Mouse (Mus musculus): Measurements from ENCODE around the gene Catsperd.
"Not testable (repeated sequence)": the region's sequence is repeated elsewhere in the genome, so short reads cannot be mapped to it uniquely, and the experiment has no call there.

The Catsperd gene

GRCm38 (mm10) chr17:56613236-56613844 is 14.6 kb upstream of the Catsperd start, which contains the start of gene Rpl36:
Rpl36 (plus strand) TSS chr17:56613416.
- DNase-seq (ENCODE audit: low spot score): peak; percentile 91

GRCm38 (mm10) chr17:56613893-56614292 is 14.1 kb upstream of the Catsperd start:
- peak; percentile 26 for DNase-seq (ENCODE audit: low spot score)

GRCm38 (mm10) chr17:56614391-56615135 is 13.4 kb upstream of the Catsperd start:
- DNase-seq (ENCODE audit: low spot score): no peak

DNA sequence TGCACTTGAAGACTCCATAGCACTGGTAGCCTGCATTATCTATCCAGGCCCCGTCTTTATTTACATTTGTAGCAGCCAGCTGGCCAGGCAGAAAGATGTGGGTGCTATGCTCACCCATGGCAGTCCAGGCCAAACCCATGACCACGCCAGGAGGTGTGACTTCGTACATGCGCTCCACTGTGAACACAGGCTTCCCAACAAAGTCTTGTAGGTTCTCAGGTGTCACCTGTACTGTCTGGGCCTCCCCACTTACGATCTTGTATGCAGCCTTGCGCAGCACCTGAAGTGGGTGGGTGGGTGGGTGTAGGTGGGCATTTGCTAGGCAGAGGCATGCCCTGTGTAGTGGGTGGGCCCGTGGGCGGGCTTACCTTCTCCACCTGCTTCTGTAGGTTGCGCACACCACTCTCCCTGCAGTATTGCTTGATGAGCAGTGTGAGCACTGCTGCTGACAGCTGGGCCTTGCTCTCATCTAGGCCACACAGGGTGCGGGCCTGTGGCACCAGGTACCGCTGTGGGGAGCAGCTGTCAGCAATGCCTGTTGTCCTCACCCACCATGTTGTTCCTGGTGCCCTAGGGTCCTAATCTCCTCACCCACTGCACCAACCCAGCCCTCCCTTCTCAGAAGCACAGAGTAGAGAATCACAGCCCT is 12.7 kb upstream of the Catsperd start:
- no peak for DNase-seq (ENCODE audit: low spot score)

GRCm38 (mm10) chr17:56615792-56616191 is 12.2 kb upstream of the Catsperd start:
- no peak for DNase-seq (ENCODE audit: low spot score)

GRCm38 (mm10) chr17:56616725-56617124 is 11.2 kb upstream of the Catsperd start:
- DNase-seq (ENCODE audit: low spot score): no peak

- DNase-seq (ENCODE audit: low spot score): no peak
These were observed 10.3 kb upstream of the Catsperd start for GRCm38 (mm10) chr17:56617628-56618027.

DNA sequence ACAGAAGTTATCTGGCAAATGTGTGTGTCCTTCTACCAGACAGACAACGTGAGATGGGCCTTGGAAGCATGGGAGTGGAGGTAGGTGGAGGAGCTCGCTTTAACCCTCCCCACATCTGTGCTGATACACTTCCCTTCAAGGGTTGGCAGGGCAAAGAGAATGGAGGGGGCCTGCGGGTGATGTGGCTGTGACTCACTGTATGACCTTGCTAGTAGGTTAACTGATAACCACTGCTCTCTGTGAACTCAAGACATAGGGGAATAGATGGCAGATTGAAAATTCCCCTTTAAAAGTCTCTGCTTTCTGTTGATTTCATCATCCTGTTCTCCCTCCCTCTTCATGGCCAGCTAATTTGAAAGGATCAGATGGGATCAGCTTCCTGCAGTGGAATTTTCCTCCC is 2.4 kb upstream of the Catsperd start:
- no peak for DNase-seq (ENCODE audit: low spot score)

DNA sequence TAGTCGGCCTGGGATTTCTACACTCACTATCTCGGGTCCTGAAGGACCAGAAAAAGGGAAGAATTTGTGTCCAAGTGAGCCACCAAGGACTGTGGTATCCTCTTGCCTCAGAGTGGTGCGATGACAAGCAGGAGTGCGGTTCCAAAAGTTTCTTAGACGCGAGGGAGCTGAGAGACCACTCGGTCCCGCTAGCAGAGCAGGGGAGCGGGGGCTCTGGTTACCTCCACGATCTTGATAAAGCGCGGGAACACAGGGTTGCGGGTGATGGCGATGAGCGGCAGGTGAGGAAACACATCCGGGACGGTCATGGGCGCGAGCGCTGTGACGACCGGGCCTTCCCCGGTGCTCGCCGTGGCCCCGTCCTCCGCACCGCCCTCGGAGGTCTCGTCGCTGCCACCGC is 1.7 kb upstream of the Catsperd start:
- peak; percentile 14 for DNase-seq (ENCODE audit: low spot score)

DNA sequence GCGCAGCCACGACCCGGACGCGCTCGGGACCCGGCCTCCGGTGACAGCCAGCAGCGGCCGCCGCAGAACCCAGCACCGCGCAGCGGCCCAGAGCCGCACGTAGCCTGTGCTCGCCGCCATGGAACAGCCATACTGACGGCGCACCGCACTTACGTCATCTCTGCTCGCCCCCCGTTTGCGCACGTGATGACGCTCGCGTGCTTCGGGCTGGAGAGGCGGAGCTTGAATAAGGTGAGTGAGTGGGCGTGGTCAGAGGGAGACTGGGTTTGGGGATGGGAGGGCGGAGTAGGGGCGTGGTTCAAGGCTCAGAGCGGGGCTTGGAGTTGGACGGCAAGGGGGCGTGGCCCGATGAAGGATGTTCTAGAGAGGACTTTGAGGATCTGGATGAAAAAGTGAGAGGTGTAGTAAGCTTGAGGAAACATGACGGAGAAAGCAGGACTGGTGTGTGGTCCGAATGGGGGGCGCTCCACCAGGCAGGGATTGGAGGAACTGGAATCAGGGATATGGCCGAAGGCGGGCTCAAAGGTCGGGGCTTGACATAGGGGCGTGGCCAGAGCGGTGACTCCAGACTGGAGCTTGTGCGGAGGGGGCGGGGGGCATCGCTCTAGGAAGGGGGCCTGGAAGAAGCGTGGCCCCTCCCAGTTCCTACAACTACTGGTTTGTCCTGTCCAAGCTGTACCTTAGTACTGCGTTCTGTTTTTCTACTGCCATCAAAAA is 1.0 kb upstream of the Catsperd start, which contains the start of gene Lonp1:
TSS of gene Lonp1 (minus strand) at position 134 of the 717 bp plus-strand sequence.
- peak; percentile 84 for DNase-seq (ENCODE audit: low spot score)

GRCm38 (mm10) chr17:56629800-56630781 is 2.1 kb downstream of the Catsperd start:
- not testable (repeated sequence) for DNase-seq (ENCODE audit: low spot score)

GRCm38 (mm10) chr17:56631807-56632206 is 3.9 kb downstream of the Catsperd start:
- DNase-seq (ENCODE audit: low spot score): no peak

GRCm38 (mm10) chr17:56634023-56634422 is 6.1 kb downstream of the Catsperd start:
- DNase-seq (ENCODE audit: low spot score): no peak

GRCm38 (mm10) chr17:56643237-56643636 is 15.3 kb downstream of the Catsperd start:
- DNase-seq (ENCODE audit: low spot score): no peak

GRCm38 (mm10) chr17:56647546-56647945 is 19.6 kb downstream of the Catsperd start:
- no peak for DNase-seq (ENCODE audit: low spot score)

DNA sequence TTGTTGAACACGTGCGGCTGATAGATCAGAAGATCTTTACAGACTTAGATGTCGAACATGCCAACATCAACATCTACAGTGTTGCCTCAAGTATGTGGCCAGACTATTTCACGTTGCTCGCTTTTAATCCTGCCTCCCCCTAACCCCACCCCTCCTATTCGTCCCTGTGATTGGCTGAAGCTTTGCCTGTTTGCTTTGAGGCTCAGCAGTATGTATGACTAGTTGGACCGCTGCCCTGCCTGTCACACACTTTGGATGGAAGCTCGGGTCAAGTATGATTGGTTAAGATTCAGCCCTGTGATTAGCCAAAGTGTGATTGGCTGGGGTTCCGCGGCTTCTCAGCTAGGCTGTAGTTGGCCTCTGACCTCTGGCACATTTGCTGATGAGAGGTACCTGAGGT is 23.9 kb downstream of the Catsperd start:
- no peak for DNase-seq (ENCODE audit: low spot score)

DNA sequence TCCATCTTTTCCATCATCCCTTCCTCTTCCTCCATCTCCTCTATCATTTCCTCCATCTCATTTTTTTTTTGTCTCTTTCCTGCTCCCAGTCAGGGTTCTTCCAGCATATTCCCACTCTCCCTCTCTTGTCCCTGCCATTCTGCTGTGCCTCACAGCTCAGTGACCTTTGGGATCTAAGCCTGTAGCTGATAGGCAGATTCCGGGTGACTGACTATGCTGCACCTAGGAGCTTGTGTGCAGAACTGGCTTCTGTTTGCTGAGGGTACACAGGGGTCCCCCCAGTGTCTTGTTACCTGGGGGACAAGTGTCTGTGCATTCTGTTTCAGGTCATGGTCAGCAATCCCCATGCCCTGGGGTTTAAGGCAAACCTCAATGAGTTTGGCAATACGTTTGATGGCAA is 26.8 kb downstream of the Catsperd start:
- no peak for DNase-seq (ENCODE audit: low spot score)

GRCm38 (mm10) chr17:56655311-56655710 is 27.4 kb downstream of the Catsperd start:
- DNase-seq (ENCODE audit: low spot score): no peak

- no peak for DNase-seq (ENCODE audit: low spot score)
These were observed 28.2 kb downstream of the Catsperd start for GRCm38 (mm10) chr17:56656171-56656570.

DNA sequence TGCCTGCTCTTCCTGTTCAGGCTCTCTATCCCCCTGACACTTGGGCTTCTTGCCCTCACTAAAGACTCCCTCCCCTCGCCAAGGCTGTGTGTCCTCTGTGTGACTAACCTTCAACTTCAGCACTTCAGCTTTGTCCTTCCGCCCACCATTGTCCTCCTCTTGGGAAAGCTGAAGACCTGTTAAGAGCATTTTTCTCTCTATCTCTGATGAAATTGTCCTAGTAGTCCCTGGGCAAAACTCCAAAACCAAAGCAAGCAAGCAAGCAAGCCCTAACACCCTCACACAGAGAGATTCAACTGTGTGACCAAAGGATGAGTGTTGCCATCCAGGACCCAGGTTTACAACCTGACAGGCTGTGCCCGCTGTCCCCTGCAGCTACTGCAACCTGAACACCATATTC is 35.7 kb downstream of the Catsperd start:
- DNase-seq (ENCODE audit: low spot score): no peak

DNA sequence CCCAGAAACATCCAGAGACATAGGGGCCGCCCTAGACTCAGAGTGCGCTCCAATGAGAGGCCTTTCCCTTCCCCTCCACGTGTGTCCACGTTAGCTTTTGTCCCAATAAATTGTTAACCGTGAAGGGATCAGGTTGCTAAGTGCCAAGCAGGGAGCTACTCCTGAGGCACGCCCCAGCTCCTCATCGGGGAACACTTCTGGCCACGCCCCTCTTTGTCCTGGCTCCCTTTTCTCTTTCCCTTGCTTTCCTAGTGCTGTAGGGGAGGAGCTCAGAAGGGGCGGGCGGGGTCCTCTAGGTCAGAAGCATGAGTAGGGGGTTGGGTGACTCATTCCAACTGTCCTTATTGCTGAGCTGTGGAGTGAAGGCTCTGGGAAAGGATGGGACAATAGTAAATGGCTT is 36.4 kb downstream of the Catsperd start:
- no peak for DNase-seq (ENCODE audit: low spot score)
